Mouse (Mus musculus) heart, adult 2 months (tissue): Measurements from ENCODE around the gene Foxn3.

Source experiments
- CTCF ChIP-seq: fragments of 200-600 bp; IDR thresholded peaks from 2 replicates; pipeline ENCODE4 v1.8.1; 2022; ENCODE audit warnings: antibody characterized with exemption, mild to moderate bottlenecking, moderate library complexity
- POLR2A ChIP-seq: fragments of 200-500 bp; IDR thresholded peaks from 2 replicates; pipeline ENCODE4 v1.6.1; 2011; ENCODE audit warnings: mild to moderate bottlenecking, low read depth, low read length, control low read depth; ENCODE audit not compliant: insufficient read depth

DNA sequence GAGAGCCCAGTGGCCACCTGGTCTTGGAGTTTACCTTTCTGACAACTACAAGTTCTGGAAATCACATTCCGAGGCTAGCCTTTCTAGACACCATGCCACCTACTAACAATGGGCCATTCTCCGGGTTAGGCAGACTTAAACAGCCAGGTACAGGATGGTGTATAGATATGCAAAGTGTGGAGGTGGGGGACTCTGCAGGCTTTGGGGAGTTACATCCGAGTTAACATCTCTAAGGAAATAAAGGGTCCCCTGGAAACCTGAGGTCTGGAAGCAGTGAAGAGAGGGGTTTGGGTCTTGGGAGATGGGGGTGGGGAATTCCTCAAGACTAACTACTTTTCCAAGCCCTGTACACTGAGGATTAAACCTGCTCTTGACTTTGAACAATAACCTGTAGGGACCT is 150.9 kb downstream of the Foxn3 start:
- TF ChIP-seq POLR2A (no peak), CTCF (no peak)
